Mouse (Mus musculus) cerebellum, adult 2 months (tissue): ENCODE data around the gene Ift20. TPM values are rescaled to one million over a fixed set of nuclear protein-coding genes. Genes with fewer than 3 reads are reported as not detected.

Experiments
- DNase-seq, 2 experiments: peaks; one replicate each; pipeline ENCODE4 v3.0.0; 2021
- H3K27ac ChIP-seq: fragments of 200-500 bp; 2 replicates; pipeline ENCODE4 v1.5.1; 2012; ENCODE audit warnings: low read length, control low read depth, inconsistent platforms; ENCODE audit not compliant: insufficient read depth
- H3K27me3 ChIP-seq: fragments of 200-500 bp; 2 replicates; pipeline ENCODE4 v1.6.1; 2012; ENCODE audit warnings: inconsistent platforms, mild to moderate bottlenecking, low read length, moderate library complexity; ENCODE audit not compliant: control insufficient read depth, insufficient read depth
- H3K4me1 ChIP-seq: fragments of 200-500 bp; 2 replicates; pipeline ENCODE4 v1.6.1; 2011; ENCODE audit warnings: low read length; ENCODE audit not compliant: control insufficient read depth, insufficient read depth
- H3K4me3 ChIP-seq: fragments of 200-500 bp; replicated peaks from 2 replicates; pipeline ENCODE3; 2011; ENCODE audit warnings: mild to moderate bottlenecking, low read depth, low read length, control low read depth; ENCODE audit not compliant: insufficient read depth
- CTCF ChIP-seq: fragments of 200-500 bp; IDR thresholded peaks from 2 replicates; pipeline ENCODE4 v1.5.1; 2011; ENCODE audit warnings: low read depth, mild to moderate bottlenecking, control low read depth, low read length, moderate library complexity, borderline replicate concordance; ENCODE audit not compliant: insufficient read depth
- POLR2A ChIP-seq: fragments of 200-500 bp; IDR thresholded peaks from 2 replicates; pipeline ENCODE4 v1.6.1; 2011; ENCODE audit warnings: low read length, control low read depth, borderline replicate concordance; ENCODE audit not compliant: insufficient read depth
- WGBS: fragments of 180-500 bp; shearing (Covaris S2); methylation state at CpG from one replicate; pipeline ENCODE4 v1.1.7; 2018; 5-methylcytosine and 5-hydroxymethylcytosine counted together
- polyA plus RNA-seq: library from polyadenylated mRNA; depleted of rRNA; stranded (reverse); fragments of >200 nt; gene quantifications from 2 replicates; pipeline ENCODE4 v1.2.3, GENCODE M21; 2012

Ift20 gene
- polyA plus RNA-seq, 1 experiment: 91.8 TPM

GRCm38 (mm10) chr11:78513106-78513790 lies 22.9 kb upstream of the Ift20 start:
- peak overlapping the region; percentile 80 for H3K4me3 ChIP-seq
- peaks cover 14% of the 10 kb centered on the region; the same call in 1 of the 2 replicates for H3K4me1 ChIP-seq
- peak; percentile 42 to 64 for DNase-seq
- H3K27me3 ChIP-seq: no peaks in the 10 kb centered on the region
- no peak for TF ChIP-seq POLR2A
- no peak for TF ChIP-seq CTCF
- WGBS: 33% methylated on average over 3 of the region's 3 CpGs
- H3K27ac ChIP-seq: peak overlapping the region; percentile 42

DNA sequence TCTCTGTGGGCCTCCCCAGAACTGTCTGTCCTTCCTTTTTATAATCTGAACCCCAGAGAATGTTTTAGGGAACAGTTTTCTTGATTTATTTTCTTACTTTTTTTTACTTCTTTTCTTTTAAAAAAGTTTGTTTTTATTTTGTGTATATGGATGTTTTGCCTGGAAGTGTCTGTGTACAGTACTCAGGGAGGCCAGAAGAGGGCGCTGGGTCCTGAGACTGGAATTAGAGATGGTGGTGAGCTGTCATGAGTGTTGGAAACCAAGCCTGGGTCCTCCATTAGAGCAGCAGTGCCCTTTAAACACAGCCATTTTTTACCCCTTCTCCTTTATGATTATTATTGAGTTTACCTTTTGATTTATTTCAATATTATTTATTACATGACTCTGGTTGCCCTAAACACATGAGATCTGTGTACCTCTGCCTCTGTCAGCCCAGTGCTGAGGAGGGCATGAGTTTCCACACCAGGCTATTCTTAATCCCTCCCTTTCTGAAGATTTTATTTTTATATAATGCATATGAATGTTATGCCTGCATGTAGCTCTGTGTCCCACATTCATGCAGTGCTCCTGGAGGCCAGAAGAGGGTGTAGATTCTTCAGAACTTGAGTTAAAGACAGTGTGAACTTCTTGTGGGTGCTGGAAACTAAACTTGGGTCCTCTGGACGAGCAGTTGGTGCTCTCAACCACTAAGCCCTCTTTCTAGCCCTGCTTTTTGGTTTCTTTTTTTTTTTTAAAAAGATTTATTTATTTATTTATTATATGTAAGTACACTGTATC lies 20.4 kb upstream of the Ift20 start:
- peaks cover 14% of the 10 kb centered on the region; the same call in 1 of the 2 replicates for H3K4me1 ChIP-seq
- TF ChIP-seq POLR2A (no peak), CTCF (peak; percentile 37; the same call in 1 of the 2 replicates)
- WGBS: 65% methylated on average over 2 of the region's 2 CpGs
- no peaks in the 10 kb centered on the region for H3K27me3 ChIP-seq
- no peak overlapping the region for H3K27ac ChIP-seq
- no peak overlapping the region for H3K4me3 ChIP-seq
- no peak for DNase-seq

- no peak for TF ChIP-seq CTCF
- TF ChIP-seq POLR2A: no peak
- Histone ChIP-seq H3K4me3 (no peak overlapping the region), H3K4me1 (peaks cover 9% of the 10 kb centered on the region; the same call in 1 of the 2 replicates), H3K27me3 (no peaks in the 10 kb centered on the region), H3K27ac (no peak overlapping the region)
- no peak for DNase-seq
- WGBS: 79% methylated on average over 10 of the region's 10 CpGs
Observed at GRCm38 (mm10) chr11:78518931-78519330, 17.2 kb upstream of the Ift20 start.

GRCm38 (mm10) chr11:78521880-78522279 lies 14.3 kb upstream of the Ift20 start:
- 52% methylated on average over 3 of the region's 3 CpGs for WGBS
- H3K4me3 ChIP-seq: no peak overlapping the region
- no peak for DNase-seq
- no peak for TF ChIP-seq POLR2A
- TF ChIP-seq CTCF: no peak
- H3K4me1 ChIP-seq: peaks cover 3% of the 10 kb centered on the region; the same call in 1 of the 2 replicates
- no peak overlapping the region; the same call in 1 of the 2 replicates for H3K27ac ChIP-seq
- no peaks in the 10 kb centered on the region for H3K27me3 ChIP-seq

DNA sequence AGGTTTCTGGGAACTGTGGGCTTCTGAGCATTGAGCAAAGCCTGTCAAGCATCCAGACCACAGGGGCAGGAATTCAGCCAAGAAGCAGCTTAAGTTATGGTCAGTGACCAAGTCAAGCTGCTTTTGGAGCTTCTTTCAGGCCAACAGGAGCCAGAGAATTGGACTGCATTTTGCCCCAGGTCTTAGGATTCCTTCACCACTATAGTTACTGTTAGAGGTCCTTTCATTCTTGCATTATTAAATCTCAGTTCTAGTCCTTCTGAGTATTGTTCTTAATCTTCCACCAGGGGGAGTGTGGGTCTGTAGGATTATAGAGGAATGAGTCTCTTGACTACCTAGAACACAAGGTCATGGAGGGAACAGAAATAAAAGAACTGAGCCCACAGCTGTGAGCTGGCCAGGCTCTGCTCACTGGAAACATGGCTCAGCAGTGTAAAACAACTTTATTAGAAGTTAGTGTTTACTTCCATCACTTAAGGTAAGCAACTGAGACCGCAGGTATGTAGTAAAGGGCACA lies 13.6 kb upstream of the Ift20 start:
- H3K4me1 ChIP-seq: peaks cover 3% of the 10 kb centered on the region; the same call in 1 of the 2 replicates
- H3K27me3 ChIP-seq: no peaks in the 10 kb centered on the region
- 94% methylated on average over 1 of the region's 1 CpGs for WGBS
- no peak for DNase-seq
- no peak overlapping the region for H3K4me3 ChIP-seq
- no peak overlapping the region for H3K27ac ChIP-seq
- no peak for TF ChIP-seq POLR2A
- TF ChIP-seq CTCF: peak; percentile 2; the same call in 1 of the 2 replicates

DNA sequence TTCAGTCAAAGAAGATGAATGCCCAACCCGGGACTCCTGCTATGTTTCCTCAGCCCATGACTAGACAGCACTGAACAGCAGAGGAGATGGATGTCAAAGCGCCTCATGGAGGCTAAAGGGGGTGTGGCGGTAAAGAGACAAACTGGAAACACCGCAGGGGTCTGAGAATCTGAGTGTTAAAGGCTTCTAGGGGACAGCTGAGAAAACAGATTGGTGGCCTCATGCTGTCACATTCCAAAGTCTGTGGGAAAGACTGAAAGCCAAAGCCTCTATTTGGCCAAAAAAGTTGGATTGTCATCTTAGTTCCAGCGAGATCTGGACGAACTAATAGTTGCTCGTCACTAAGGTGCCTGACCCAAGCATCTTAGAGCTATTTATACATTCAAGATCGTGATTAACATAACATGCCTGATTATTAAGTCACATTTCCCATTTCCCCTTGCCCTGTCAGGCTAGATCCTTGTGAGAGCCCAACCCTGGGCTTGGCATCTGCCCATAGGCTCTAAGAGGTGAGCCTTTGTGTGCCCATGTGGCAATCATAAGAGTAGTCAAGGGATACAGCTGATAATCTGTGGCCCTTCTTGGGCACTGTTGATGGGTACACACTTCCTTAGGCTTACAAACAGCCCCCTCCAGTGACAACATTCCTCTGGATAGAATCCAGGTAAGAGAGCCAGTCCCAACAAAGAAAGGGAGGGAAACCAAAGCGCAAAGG lies 12.8 kb upstream of the Ift20 start:
- TF ChIP-seq CTCF (no peak), POLR2A (no peak)
- Histone ChIP-seq H3K27me3 (no peaks in the 10 kb centered on the region), H3K27ac (peak overlapping the region; percentile 10; the same call in 1 of the 2 replicates), H3K4me1 (peaks cover 3% of the 10 kb centered on the region; the same call in 1 of the 2 replicates), H3K4me3 (no peak overlapping the region)
- no peak for DNase-seq
- 20% methylated on average over 9 of the region's 9 CpGs for WGBS

DNA sequence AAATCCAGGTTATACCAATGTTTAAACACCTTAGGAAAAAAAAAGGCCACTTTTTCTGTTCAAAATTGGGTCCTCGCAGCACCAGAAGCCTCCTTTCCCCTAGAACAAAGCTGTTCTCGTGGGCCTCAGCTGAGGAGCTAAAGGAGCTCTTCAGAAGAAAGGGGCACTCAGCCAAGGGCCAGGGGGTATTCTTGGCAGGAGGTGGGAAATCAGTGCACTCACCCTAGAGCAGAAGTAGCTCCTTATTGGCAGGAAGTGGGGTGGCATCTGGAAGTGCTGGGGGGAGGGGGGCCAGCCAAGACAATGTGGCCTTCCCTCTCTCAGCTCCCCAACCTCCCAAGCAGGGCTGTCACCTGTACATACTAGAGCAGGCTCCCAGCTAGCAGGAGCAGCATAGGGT lies 11.3 kb upstream of the Ift20 start:
- H3K4me3 ChIP-seq: no peak overlapping the region
- H3K27ac ChIP-seq: no peak overlapping the region
- no peak for DNase-seq
- 24% methylated on average over 2 of the region's 2 CpGs for WGBS
- peaks cover 3% of the 10 kb centered on the region; the same call in 1 of the 2 replicates for H3K4me1 ChIP-seq
- H3K27me3 ChIP-seq: no peaks in the 10 kb centered on the region
- TF ChIP-seq CTCF (no peak), POLR2A (no peak)
